Comparison of ENCODE assay signal across 30 mouse cellular contexts in the genomic region with DNA sequence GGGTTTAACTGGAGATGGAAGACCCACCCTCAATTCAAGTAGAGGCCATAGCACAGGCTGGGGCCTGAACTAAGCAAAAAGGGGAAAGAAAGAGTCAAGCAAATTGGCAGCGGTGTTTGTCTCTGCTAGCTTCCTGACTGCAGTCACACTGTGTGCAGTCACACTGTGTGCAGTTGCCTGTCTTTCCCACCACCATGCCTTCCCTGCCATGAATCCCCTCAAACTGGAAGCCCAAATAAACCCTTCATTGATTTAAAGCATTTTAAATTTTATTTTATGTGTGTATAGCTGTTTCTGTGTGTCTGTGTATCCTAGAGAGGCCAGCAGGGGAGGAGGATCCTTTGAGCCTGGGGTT.
"Had no signal": no experiment of that assay in that cellular context is flagged by ENCODE, and none has a peak within 500 bp of the region (broad histone marks: within the 10 kb centered on the region; RNA-seq: fewer than 3 reads in every experiment).

No protein-coding gene starts in this region.

- H3K4me1 ChIP-seq: limb, embryonic 10.5 days; limb, embryonic 12.5 days; limb, embryonic 13.5 days; limb, embryonic 15.5 days; lung, embryonic 15.5 days; midbrain, embryonic 10.5 days; midbrain, embryonic 12.5 days; midbrain, embryonic 13.5 days; midbrain, embryonic 15.5 days had no signal

- DNase-seq: left cerebral cortex, postnatal 4 days; liver; liver, embryonic 13.5 days; liver, postnatal 0 days; lung, adult 18-20 months; lung, adult 2 months; lung, embryonic 14.5 days; lung, postnatal 10 days; lung, postnatal 14 days; lung, postnatal 36 days; lung, postnatal 4 days; midbrain, embryonic 14.5 days had no signal

- H3K36me3 ChIP-seq: limb, embryonic 10.5 days; limb, embryonic 12.5 days; limb, embryonic 13.5 days; limb, embryonic 15.5 days; liver, embryonic 12.5 days; liver, embryonic 13.5 days; liver, embryonic 15.5 days; lung, embryonic 15.5 days; midbrain, embryonic 10.5 days; midbrain, embryonic 12.5 days; midbrain, embryonic 13.5 days; midbrain, embryonic 15.5 days had no signal

- H3K27ac ChIP-seq: limb, embryonic 10.5 days; limb, embryonic 12.5 days; limb, embryonic 13.5 days; limb, embryonic 15.5 days; liver, embryonic 12.5 days; liver, embryonic 13.5 days; liver, embryonic 14.5 days; liver, embryonic 15.5 days; lung, embryonic 15.5 days; macrophage; midbrain, embryonic 10.5 days; midbrain, embryonic 12.5 days; midbrain, embryonic 13.5 days; midbrain, embryonic 15.5 days had no signal

- H3K4me2 ChIP-seq: limb, embryonic 12.5 days; limb, embryonic 13.5 days; limb, embryonic 15.5 days; liver, embryonic 11.5 days; liver, embryonic 12.5 days; liver, embryonic 13.5 days; liver, embryonic 15.5 days; lung, embryonic 14.5 days; lung, embryonic 15.5 days; midbrain, embryonic 11.5 days; midbrain, embryonic 12.5 days; midbrain, embryonic 13.5 days; midbrain, embryonic 15.5 days had no signal

- H3K9ac ChIP-seq: limb, embryonic 12.5 days; limb, embryonic 13.5 days; limb, embryonic 15.5 days; liver, embryonic 12.5 days; liver, embryonic 13.5 days; liver, embryonic 14.5 days; liver, embryonic 15.5 days; liver, postnatal 0 days; lung, embryonic 14.5 days; lung, embryonic 15.5 days; midbrain, embryonic 12.5 days; midbrain, embryonic 13.5 days; midbrain, embryonic 15.5 days had no signal

- H3K4me3 ChIP-seq: limb, embryonic 10.5 days; limb, embryonic 12.5 days; limb, embryonic 13.5 days; limb, embryonic 15.5 days; liver, embryonic 12.5 days; liver, embryonic 13.5 days; liver, embryonic 15.5 days; lung, embryonic 15.5 days; megakaryocyte, embryonic 14.5 days; midbrain, embryonic 10.5 days; midbrain, embryonic 12.5 days; midbrain, embryonic 13.5 days; midbrain, embryonic 15.5 days; myocyte had no signal

- ATAC-seq: liver, embryonic 12.5 days; liver, postnatal 0 days; midbrain, embryonic 13.5 days; midbrain, embryonic 15.5 days; midbrain, embryonic 16.5 days had no signal

- H3K27me3 ChIP-seq: limb, embryonic 12.5 days; limb, embryonic 13.5 days; limb, embryonic 15.5 days; liver, embryonic 12.5 days; liver, embryonic 13.5 days; liver, embryonic 15.5 days; lung, embryonic 15.5 days; megakaryocyte, embryonic 14.5 days; midbrain, embryonic 12.5 days; midbrain, embryonic 13.5 days; midbrain, embryonic 15.5 days had no signal

- H3K9me3 ChIP-seq: limb, embryonic 10.5 days; limb, embryonic 12.5 days; limb, embryonic 13.5 days; limb, embryonic 15.5 days; liver, embryonic 12.5 days; liver, embryonic 13.5 days; liver, embryonic 15.5 days; lung, embryonic 15.5 days; megakaryocyte, embryonic 14.5 days; midbrain, embryonic 10.5 days; midbrain, embryonic 12.5 days; midbrain, embryonic 13.5 days; midbrain, embryonic 15.5 days had no signal
